Mouse (Mus musculus) myocyte (in vitro differentiated cells): ENCODE results near the gene Snrpg.

ENCODE experiments used
- CEBPB ChIP-seq: IDR thresholded peaks from 2 replicates; pipeline ENCODE4 v1.6.1; 2011; ENCODE audit warnings: mild to moderate bottlenecking, moderate library complexity; ENCODE audit not compliant: poor library complexity, insufficient read depth, severe bottlenecking
- E2F4 ChIP-seq: IDR thresholded peaks from one replicate; pipeline ENCODE4 v1.6.1; 2011; ENCODE audit warnings: mild to moderate bottlenecking, control low read depth, moderate library complexity; ENCODE audit not compliant: insufficient read depth
- MAX ChIP-seq: IDR thresholded peaks from one replicate; pipeline ENCODE4 v1.6.1; 2011; ENCODE audit warnings: low read depth, mild to moderate bottlenecking, control low read depth
- MYOD1 ChIP-seq, 3 experiments: IDR thresholded peaks; one replicate each; pipeline ENCODE4 v1.6.1; 2011; ENCODE audit warnings: control low read depth in 2 of 3, low read depth in 2 of 3, mild to moderate bottlenecking in 2 of 3, moderate library complexity in 1 of 3; ENCODE audit not compliant: insufficient read length in 2 of 3, control insufficient read depth in 1 of 3
- MYOG ChIP-seq, 3 experiments: IDR thresholded peaks; one replicate each; pipeline ENCODE4 v1.6.1; 2011; ENCODE audit warnings: control low read depth in 2 of 3, low read depth in 2 of 3, mild to moderate bottlenecking in 2 of 3; ENCODE audit not compliant: insufficient read length in 2 of 3, control insufficient read depth in 1 of 3, insufficient read depth in 1 of 3
- POLR2A ChIP-seq: IDR thresholded peaks from one replicate; pipeline ENCODE4 v1.6.1; 2011; ENCODE audit warnings: low read depth, mild to moderate bottlenecking, control low read depth, moderate library complexity; ENCODE audit not compliant: insufficient read length
- POLR2AphosphoS2 ChIP-seq: IDR thresholded peaks from one replicate; pipeline ENCODE4 v1.6.1; 2011; ENCODE audit warnings: low read depth, control low read depth; ENCODE audit not compliant: insufficient read length
- REST ChIP-seq: IDR thresholded peaks from one replicate; pipeline ENCODE4 v1.6.1; 2011; ENCODE audit warnings: mild to moderate bottlenecking, control low read depth, moderate library complexity; ENCODE audit not compliant: insufficient read depth, insufficient read length
- SRF ChIP-seq: IDR thresholded peaks from one replicate; pipeline ENCODE4 v1.6.1; 2011; ENCODE audit warnings: low read depth; ENCODE audit not compliant: control insufficient read depth, insufficient read length
- TCF3 ChIP-seq: IDR thresholded peaks from one replicate; pipeline ENCODE4 v1.6.1; 2011; ENCODE audit warnings: low read depth, control low read depth; ENCODE audit not compliant: insufficient read length
- USF1 ChIP-seq: IDR thresholded peaks from one replicate; pipeline ENCODE4 v1.6.1; 2011; ENCODE audit warnings: low read depth, mild to moderate bottlenecking, control low read depth, moderate library complexity

GRCm38 (mm10) chr6:86385362-86386104 lies 14.4 kb downstream of the Snrpg start:
- no peak for TF ChIP-seq POLR2A
- no peak for TF ChIP-seq CEBPB
- TF ChIP-seq E2F4 = no peak
- no peak for TF ChIP-seq MYOG (IDR thresholded peaks at IDR 0.05; ENCODE audit: control insufficient read depth in 1 of 3, insufficient read depth in 1 of 3, insufficient read length in 2 of 3, low read depth in 2 of 3)
- no peak for TF ChIP-seq SRF
- no peak for TF ChIP-seq POLR2AphosphoS2
- no peak for TF ChIP-seq MYOD1 (IDR thresholded peaks at IDR 0.05; ENCODE audit: control insufficient read depth in 1 of 3, insufficient read length in 2 of 3, low read depth in 2 of 3)
- no peak for TF ChIP-seq TCF3
- no peak for TF ChIP-seq REST
- TF ChIP-seq MAX = no peak
- TF ChIP-seq USF1 = no peak
